Mouse (Mus musculus): ENCODE data around the gene Fsd1.
A peak's percentile ranks its signal among the peaks of the same experiment; 100 is the strongest.

Gene Fsd1

GRCm38 (mm10) chr17:56009962-56010240 is 23.6 kb downstream of the Fsd1 start:
- no peak for DNase-seq (ENCODE audit: low spot score)

GRCm38 (mm10) chr17:56010255-56010654 is 23.9 kb downstream of the Fsd1 start:
- DNase-seq (ENCODE audit: low spot score) = no peak

- DNase-seq (ENCODE audit: low spot score) = peak; percentile 83
These were observed 24.4 kb downstream of the Fsd1 start for GRCm38 (mm10) chr17:56010681-56011080.

- no peak for DNase-seq (ENCODE audit: low spot score)
These were observed 25.1 kb downstream of the Fsd1 start for GRCm38 (mm10) chr17:56011441-56011840.

- no peak for DNase-seq (ENCODE audit: low spot score)
These were observed 29.0 kb downstream of the Fsd1 start for GRCm38 (mm10) chr17:56015293-56015692.

- DNase-seq (ENCODE audit: low spot score) = no peak
These were observed 30.1 kb downstream of the Fsd1 start for GRCm38 (mm10) chr17:56016382-56016781.

- DNase-seq (ENCODE audit: low spot score) = no peak
These were observed 30.8 kb downstream of the Fsd1 start for GRCm38 (mm10) chr17:56016793-56017785.

GRCm38 (mm10) chr17:56017848-56018247 is 31.5 kb downstream of the Fsd1 start:
- no peak for DNase-seq (ENCODE audit: low spot score)

- peak; percentile 28 for DNase-seq (ENCODE audit: low spot score)
These were observed 32.2 kb downstream of the Fsd1 start for GRCm38 (mm10) chr17:56018347-56019131.

- DNase-seq (ENCODE audit: low spot score) = no peak
These were observed 34.2 kb downstream of the Fsd1 start for GRCm38 (mm10) chr17:56020400-56021084.

- no peak for DNase-seq (ENCODE audit: low spot score)
These were observed 35.0 kb downstream of the Fsd1 start for GRCm38 (mm10) chr17:56021161-56021910.

- DNase-seq (ENCODE audit: low spot score) = no peak
These were observed 36.1 kb downstream of the Fsd1 start for GRCm38 (mm10) chr17:56022131-56022988.

GRCm38 (mm10) chr17:56022989-56023290 is 36.6 kb downstream of the Fsd1 start:
- DNase-seq (ENCODE audit: low spot score) = no peak

GRCm38 (mm10) chr17:56023386-56023785 is 37.1 kb downstream of the Fsd1 start:
- DNase-seq (ENCODE audit: low spot score) = no peak

GRCm38 (mm10) chr17:56024476-56024875 is 38.2 kb downstream of the Fsd1 start:
- no peak for DNase-seq (ENCODE audit: low spot score)

- DNase-seq (ENCODE audit: low spot score) = no peak
These were observed 38.6 kb downstream of the Fsd1 start for GRCm38 (mm10) chr17:56024931-56025330.

GRCm38 (mm10) chr17:56026303-56026702 is 40.0 kb downstream of the Fsd1 start:
- DNase-seq (ENCODE audit: low spot score) = no peak

- no peak for DNase-seq (ENCODE audit: low spot score)
These were observed 40.6 kb downstream of the Fsd1 start for GRCm38 (mm10) chr17:56026881-56027280.

GRCm38 (mm10) chr17:56027801-56028441 is 41.6 kb downstream of the Fsd1 start:
- no peak for DNase-seq (ENCODE audit: low spot score)

- no peak for DNase-seq (ENCODE audit: low spot score)
These were observed 44.0 kb downstream of the Fsd1 start for GRCm38 (mm10) chr17:56030238-56030870.
